Mouse (Mus musculus) lung, embryonic 15.5 days (tissue): ENCODE data around the gene Fkrp. TPM values are rescaled to one million over a fixed set of nuclear protein-coding genes. Genes with fewer than 3 reads are reported as not detected.

Experiments
- ATAC-seq: fragments of 200-750 bp; cut with Nextera tagmentation; 2 replicates; pipeline ENCODE4 v1.8.0; 2017; ENCODE audit warnings: moderate number of reproducible peaks, borderline replicate concordance; ENCODE audit not compliant: low FRiP score, low TSS enrichment; ENCODE audit errors: extremely low read depth
- H3K27ac ChIP-seq: fragments of 300-500 bp; sonication (generic); 2 replicates; pipeline ENCODE4 v1.5.1; 2015; ENCODE audit warnings: moderate library complexity, mild to moderate bottlenecking, inconsistent platforms
- H3K27me3 ChIP-seq: fragments of 300-500 bp; sonication (generic); 2 replicates; pipeline ENCODE4 v1.6.1; 2015; ENCODE audit warnings: inconsistent platforms
- H3K36me3 ChIP-seq: fragments of 300-500 bp; sonication (generic); 2 replicates; pipeline ENCODE4 v1.6.1; 2015; ENCODE audit warnings: inconsistent platforms
- H3K4me1 ChIP-seq: fragments of 300-500 bp; sonication (generic); 2 replicates; pipeline ENCODE4 v1.6.1; 2015; ENCODE audit warnings: inconsistent platforms
- H3K4me2 ChIP-seq: fragments of 300-500 bp; sonication (generic); 2 replicates; pipeline ENCODE4 v1.6.1; 2015; ENCODE audit warnings: inconsistent platforms, mild to moderate bottlenecking, moderate library complexity
- H3K4me3 ChIP-seq: fragments of 300-500 bp; sonication (generic); 2 replicates; pipeline ENCODE4 v1.5.1; 2015; ENCODE audit warnings: mild to moderate bottlenecking, inconsistent platforms
- H3K9ac ChIP-seq: fragments of 300-500 bp; sonication (generic); 2 replicates; pipeline ENCODE4 v1.6.1; 2015; ENCODE audit warnings: inconsistent platforms
- H3K9me3 ChIP-seq: fragments of 300-500 bp; sonication (generic); 2 replicates; pipeline ENCODE4 v1.6.1; 2016; ENCODE audit warnings: inconsistent platforms
- WGBS: fragments of 180-500 bp; shearing (Covaris S2); methylation state at CpG from one replicate; pipeline ENCODE4 v1.1.7; 2015; 5-methylcytosine and 5-hydroxymethylcytosine counted together
- polyA plus RNA-seq: library from polyadenylated mRNA; unstranded; fragments of >200 nt; fragmentation: Nextera tagmentation; extraction: Ambion mirVana; gene quantifications from 2 replicates; pipeline ENCODE4 v1.2.1, GENCODE M21; 2015

The Fkrp gene
- polyA plus RNA-seq, 1 experiment from 2014 or later, result 30.6 TPM

DNA sequence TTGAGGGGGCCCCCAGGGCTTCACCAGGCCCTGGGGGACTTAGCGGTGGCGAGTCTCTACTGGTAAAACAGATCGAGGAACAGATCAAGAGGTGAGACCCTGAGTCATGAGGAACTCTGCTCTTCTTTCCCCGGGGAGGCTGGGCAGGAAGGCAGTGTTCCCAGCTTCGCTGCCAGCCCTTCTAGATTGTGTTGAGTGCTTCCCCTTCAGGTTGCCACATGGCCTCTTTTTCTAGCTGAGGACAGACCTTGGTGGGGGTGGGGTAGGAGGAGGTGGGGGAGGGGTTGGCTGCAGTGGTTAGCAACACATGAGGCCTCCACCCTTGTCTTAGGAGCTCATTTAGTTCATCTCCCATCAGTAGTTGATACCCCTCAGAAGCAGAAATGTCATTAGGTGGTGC, 10.0 kb upstream of the Fkrp start:
- H3K27me3 ChIP-seq, result no peaks in the 10 kb centered on the region
- 75% methylated on average over 5 of the region's 5 CpGs for WGBS
- ATAC-seq, result no peak
- no peak overlapping the region for H3K9ac ChIP-seq
- H3K27ac ChIP-seq, result no peak overlapping the region
- H3K4me1 ChIP-seq, result peaks cover 12% of the 10 kb centered on the region; the same call in 1 of the 2 replicates
- H3K4me2 ChIP-seq, result no peak overlapping the region
- H3K4me3 ChIP-seq, result no peak overlapping the region
- peaks cover 79% of the 10 kb centered on the region for H3K36me3 ChIP-seq
- no peaks in the 10 kb centered on the region for H3K9me3 ChIP-seq

GRCm38 (mm10) chr7:16825785-16826184, 9.3 kb upstream of the Fkrp start:
- H3K4me3 ChIP-seq, result no peak overlapping the region
- no peak for ATAC-seq
- no peaks in the 10 kb centered on the region for H3K27me3 ChIP-seq
- no peak overlapping the region for H3K4me2 ChIP-seq
- H3K4me1 ChIP-seq, result peaks cover 17% of the 10 kb centered on the region; the same call in 1 of the 2 replicates
- WGBS, result 82% methylated on average over 10 of the region's 10 CpGs
- no peak overlapping the region for H3K27ac ChIP-seq
- H3K9ac ChIP-seq, result no peak overlapping the region
- no peaks in the 10 kb centered on the region for H3K9me3 ChIP-seq
- H3K36me3 ChIP-seq, result peaks cover 71% of the 10 kb centered on the region

DNA sequence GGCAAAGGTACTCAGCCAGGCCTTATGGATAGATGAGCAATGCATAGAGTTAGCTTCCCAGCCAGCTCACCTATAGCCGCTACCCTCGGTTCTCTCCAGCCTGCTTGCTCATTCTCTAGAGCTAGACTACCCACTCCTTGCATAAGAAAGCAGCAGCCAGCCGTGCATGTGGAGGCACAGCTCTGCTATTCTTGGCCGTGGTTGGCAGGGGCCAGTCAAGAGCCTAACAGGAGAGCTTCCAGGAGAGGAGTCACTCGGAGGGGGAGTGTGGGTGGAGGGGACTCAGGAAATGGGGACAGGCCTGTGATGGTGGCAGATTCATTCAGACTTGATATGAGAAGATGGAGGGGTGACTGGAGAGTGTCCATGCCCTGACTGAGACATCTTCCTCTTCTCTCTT, 7.2 kb upstream of the Fkrp start:
- peaks cover 35% of the 10 kb centered on the region for H3K4me1 ChIP-seq

DNA sequence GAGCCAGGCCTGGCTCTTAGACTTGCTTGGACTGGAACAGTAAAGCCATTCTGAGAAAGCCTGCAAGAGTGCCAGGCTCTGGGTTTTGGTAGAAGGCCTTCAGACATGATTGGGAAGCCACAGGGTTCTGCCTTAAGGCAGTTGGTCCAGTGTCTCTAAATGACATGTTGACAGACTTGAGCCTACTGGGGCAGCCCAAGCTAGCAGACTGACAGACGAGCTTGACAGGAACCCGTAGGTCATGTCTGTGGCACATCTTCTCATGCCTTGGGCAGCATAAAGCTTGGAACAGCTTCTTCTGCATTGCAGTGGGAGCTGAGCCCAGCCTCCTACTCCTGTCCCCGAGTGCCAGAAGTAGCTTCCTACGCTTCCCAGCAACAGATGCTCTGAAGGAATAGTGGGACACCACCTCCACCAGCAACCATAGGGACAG, 5.2 kb upstream of the Fkrp start:
- Histone ChIP-seq H3K27me3 (no peaks in the 10 kb centered on the region), H3K36me3 (peaks cover 41% of the 10 kb centered on the region), H3K4me1 (peaks cover 53% of the 10 kb centered on the region), H3K4me3 (no peak overlapping the region), H3K27ac (no peak overlapping the region), H3K9ac (no peak overlapping the region), H3K4me2 (no peak overlapping the region), H3K9me3 (no peaks in the 10 kb centered on the region)
- 56% methylated on average over 4 of the region's 4 CpGs for WGBS
- ATAC-seq, result no peak

More for the DNA sequence above, 7.2 kb upstream of the Fkrp start:
- Histone ChIP-seq H3K4me2 (no peak overlapping the region), H3K27ac (no peak overlapping the region), H3K4me3 (no peak overlapping the region), H3K9me3 (no peaks in the 10 kb centered on the region), H3K9ac (no peak overlapping the region), H3K27me3 (no peaks in the 10 kb centered on the region), H3K36me3 (peaks cover 51% of the 10 kb centered on the region)
- ATAC-seq, result no peak
- 69% methylated on average over 5 of the region's 5 CpGs for WGBS

DNA sequence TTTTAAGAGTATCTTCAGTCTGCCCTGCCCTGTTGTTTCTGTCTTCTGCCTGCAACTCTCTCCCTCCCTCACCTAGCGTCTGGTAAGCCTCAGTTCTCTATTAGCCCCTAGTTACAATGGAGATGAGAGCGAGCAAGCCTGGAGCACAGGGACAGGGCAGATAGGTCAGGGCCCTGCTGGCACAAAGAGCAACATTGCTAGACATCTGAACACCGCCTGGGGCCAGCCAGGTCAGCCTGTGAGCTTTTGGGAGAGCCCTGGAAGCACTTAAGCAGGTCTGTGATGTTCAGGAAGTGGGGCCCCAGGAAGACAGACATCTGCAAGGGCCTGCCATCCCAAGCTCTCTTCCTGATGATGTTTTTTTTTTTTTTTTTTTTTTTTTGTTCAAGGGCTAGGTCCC, 4.6 kb upstream of the Fkrp start:
- H3K27ac ChIP-seq, result no peak overlapping the region

DNA sequence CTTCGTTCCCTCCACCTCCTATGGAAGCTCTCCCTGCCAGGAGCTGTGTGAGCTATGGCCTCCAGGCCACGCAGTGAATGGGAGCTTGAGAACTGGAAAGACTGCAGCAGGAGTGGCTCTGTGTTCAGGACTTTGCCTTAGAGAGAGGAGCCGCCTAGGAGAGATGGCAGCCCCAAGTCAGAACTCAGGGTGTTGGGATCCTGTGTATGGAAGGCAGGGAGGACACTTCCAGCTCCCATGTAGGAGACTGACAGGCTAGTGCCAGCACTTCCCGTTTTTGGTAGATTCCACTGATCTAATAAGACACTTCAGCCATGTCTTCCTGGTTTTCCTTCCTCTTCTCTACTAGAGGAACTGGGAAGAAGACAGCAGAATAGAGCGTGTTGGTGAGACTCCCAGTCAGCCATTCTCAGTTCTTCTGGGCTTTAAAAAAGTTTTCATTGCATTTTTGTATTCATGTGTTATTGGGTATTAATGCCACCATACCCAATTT, 3.8 kb upstream of the Fkrp start:
- Histone ChIP-seq H3K27me3 (no peaks in the 10 kb centered on the region), H3K36me3 (peaks cover 27% of the 10 kb centered on the region), H3K4me1 (peaks cover 60% of the 10 kb centered on the region), H3K27ac (no peak overlapping the region), H3K4me2 (no peak overlapping the region), H3K9ac (no peak overlapping the region), H3K9me3 (no peaks in the 10 kb centered on the region), H3K4me3 (no peak overlapping the region)
- ATAC-seq, result no peak
- 61% methylated on average over 5 of the region's 5 CpGs for WGBS

More for the DNA sequence above, 4.6 kb upstream of the Fkrp start:
- Histone ChIP-seq H3K4me2 (no peak overlapping the region), H3K9ac (no peak overlapping the region), H3K36me3 (peaks cover 35% of the 10 kb centered on the region), H3K27me3 (no peaks in the 10 kb centered on the region), H3K4me3 (no peak overlapping the region), H3K4me1 (peaks cover 53% of the 10 kb centered on the region), H3K9me3 (no peaks in the 10 kb centered on the region)
- WGBS, result 57% methylated on average over 3 of the region's 3 CpGs
- ATAC-seq, result no peak

DNA sequence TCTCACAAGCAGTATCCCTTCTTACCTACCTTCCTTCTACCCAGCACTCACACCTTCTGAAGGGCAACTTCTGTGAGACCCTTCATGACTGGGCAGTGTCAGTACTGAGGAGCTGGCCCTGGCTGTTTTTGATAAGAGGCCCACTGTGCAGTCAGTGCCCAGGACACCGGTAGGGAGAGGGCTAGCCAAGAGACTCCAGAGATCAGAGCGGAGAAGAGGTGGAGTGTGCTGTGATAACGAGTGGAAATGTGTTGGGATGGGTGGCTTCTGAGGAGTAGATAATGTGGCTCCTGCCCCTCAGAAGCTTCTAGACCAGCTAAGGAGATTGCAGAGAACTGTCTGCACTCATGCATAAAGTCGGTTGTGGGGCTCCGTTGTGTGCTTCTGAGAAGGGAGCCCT, 3.3 kb upstream of the Fkrp start:
- H3K9me3 ChIP-seq, result no peaks in the 10 kb centered on the region
- H3K9ac ChIP-seq, result no peak overlapping the region
- peaks cover 22% of the 10 kb centered on the region for H3K36me3 ChIP-seq
- no peak for ATAC-seq
- no peak overlapping the region for H3K4me3 ChIP-seq
- 81% methylated on average over 5 of the region's 5 CpGs for WGBS
- H3K4me1 ChIP-seq, result peaks cover 61% of the 10 kb centered on the region
- H3K27ac ChIP-seq, result no peak overlapping the region
- H3K27me3 ChIP-seq, result no peaks in the 10 kb centered on the region
- H3K4me2 ChIP-seq, result no peak overlapping the region

GRCm38 (mm10) chr7:16817693-16818092, 1.2 kb upstream of the Fkrp start:
- Histone ChIP-seq H3K4me1 (peaks cover 60% of the 10 kb centered on the region), H3K27me3 (no peaks in the 10 kb centered on the region), H3K9ac (peak overlapping the region; percentile 100), H3K27ac (no peak overlapping the region), H3K4me2 (peak overlapping the region; percentile 88), H3K4me3 (peak overlapping the region; percentile 98), H3K9me3 (no peaks in the 10 kb centered on the region), H3K36me3 (peaks cover 20% of the 10 kb centered on the region; the same call in 1 of the 2 replicates)
- ATAC-seq, result no peak
- WGBS, result 37% methylated on average over 3 of the region's 3 CpGs

DNA sequence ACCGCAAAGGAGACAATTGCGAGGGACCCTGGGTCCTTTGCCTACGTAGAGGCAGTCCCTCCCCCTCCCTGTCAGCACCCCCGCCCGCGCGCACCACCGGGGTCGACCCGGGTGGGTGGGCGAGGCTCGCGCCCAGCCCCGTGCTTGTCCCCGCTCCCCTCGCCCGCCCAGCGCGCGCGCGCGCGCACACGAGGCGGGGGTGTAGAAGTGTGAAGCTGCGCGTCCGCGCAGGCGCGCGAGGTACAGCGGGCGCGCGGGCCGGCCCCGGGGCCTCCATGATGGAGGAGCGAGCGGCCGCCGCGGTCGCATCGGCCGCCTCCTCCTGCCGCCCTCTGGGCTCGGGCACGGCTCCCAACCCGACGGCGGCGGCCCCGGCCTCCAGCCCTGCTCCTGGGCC, 456 bp downstream of the Fkrp start:
- H3K4me3 ChIP-seq, result peak overlapping the region; percentile 98
- peaks cover 15% of the 10 kb centered on the region; the same call in 1 of the 2 replicates for H3K36me3 ChIP-seq
- H3K4me2 ChIP-seq, result peak overlapping the region; percentile 88
- peaks cover 55% of the 10 kb centered on the region for H3K4me1 ChIP-seq
- ATAC-seq, result peak; percentile 80
- H3K27me3 ChIP-seq, result peaks cover 14% of the 10 kb centered on the region
- WGBS, result under 1% methylated on average over 39 of the region's 55 CpGs
- peak overlapping the region; percentile 96 for H3K27ac ChIP-seq
- H3K9ac ChIP-seq, result peak overlapping the region; percentile 100
- H3K9me3 ChIP-seq, result no peaks in the 10 kb centered on the region

- Histone ChIP-seq H3K9me3 (no peaks in the 10 kb centered on the region), H3K4me1 (peaks cover 58% of the 10 kb centered on the region), H3K27me3 (peaks cover 20% of the 10 kb centered on the region), H3K4me2 (peak within 1 kb of the TSS; percentile 88), H3K36me3 (peaks cover 15% of the 10 kb centered on the region; the same call in 1 of the 2 replicates), H3K4me3 (peak within 1 kb of the TSS; percentile 98), H3K27ac (peak within 1 kb of the TSS; percentile 96), H3K9ac (peak within 1 kb of the TSS; percentile 100)
- WGBS, result 3% methylated on average over 1 of the region's 1 CpGs
- ATAC-seq, result peak; percentile 9; the same call in 1 of the 2 replicates
Observed at GRCm38 (mm10) chr7:16815351-16815941, 1.1 kb downstream of the Fkrp start, which contains the start of gene Strn4. TSS of gene Strn4 (plus strand) at chr7:16815889.

DNA sequence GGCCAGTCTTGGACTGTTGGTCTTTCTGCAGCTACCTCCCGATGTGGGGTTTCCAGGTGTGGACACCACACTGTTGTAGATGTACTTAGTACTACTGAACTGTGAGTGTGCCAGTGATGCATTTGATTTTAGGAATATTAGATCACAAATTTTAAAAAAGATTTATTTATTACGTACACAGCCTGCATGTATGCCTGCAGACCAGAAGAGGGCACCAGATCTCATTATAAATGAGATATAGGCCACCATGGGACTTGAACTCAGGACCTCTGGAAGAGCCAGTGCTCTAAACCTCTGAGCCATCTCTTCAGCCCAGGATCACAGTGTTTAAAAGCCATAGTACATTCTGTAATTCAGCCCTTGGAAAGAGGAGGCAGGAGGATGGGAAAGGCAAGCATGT, 4.0 kb downstream of the Fkrp start:
- Histone ChIP-seq H3K9ac (no peak overlapping the region), H3K27ac (no peak overlapping the region), H3K4me2 (no peak overlapping the region), H3K9me3 (no peaks in the 10 kb centered on the region), H3K4me1 (peaks cover 33% of the 10 kb centered on the region), H3K36me3 (peaks cover 34% of the 10 kb centered on the region), H3K27me3 (peaks cover 23% of the 10 kb centered on the region), H3K4me3 (no peak overlapping the region)
- ATAC-seq, result no peak
- WGBS, result 79% methylated on average over 2 of the region's 2 CpGs

- Histone ChIP-seq H3K27ac (no peak overlapping the region), H3K4me1 (peaks cover 28% of the 10 kb centered on the region), H3K36me3 (peaks cover 39% of the 10 kb centered on the region), H3K9me3 (no peaks in the 10 kb centered on the region), H3K4me2 (peak overlapping the region; percentile 87), H3K27me3 (peaks cover 23% of the 10 kb centered on the region), H3K9ac (peak overlapping the region; percentile 23; the same call in 1 of the 2 replicates), H3K4me3 (peak overlapping the region; percentile 38)
- 26% methylated on average over 17 of the region's 17 CpGs for WGBS
- ATAC-seq, result no peak
Observed at GRCm38 (mm10) chr7:16811649-16812070, 4.9 kb downstream of the Fkrp start.
